Mouse (Mus musculus): ENCODE results near the gene Fyn. TPM values are rescaled to one million over a fixed set of nuclear protein-coding genes. Genes with fewer than 3 reads are reported as not detected.

Fyn gene
- polyA plus RNA-seq, 1 experiment = 20.6 TPM

- DNase-seq (ENCODE audit: low spot score) = no peak
These were observed 74.5 kb downstream of the Fyn start for GRCm38 (mm10) chr10:39443122-39443521.

GRCm38 (mm10) chr10:39443947-39444346 lies 75.3 kb downstream of the Fyn start:
- no peak for DNase-seq (ENCODE audit: low spot score)

- no peak for DNase-seq (ENCODE audit: low spot score)
These were observed 77.2 kb downstream of the Fyn start for GRCm38 (mm10) chr10:39445870-39446269.

- no peak for DNase-seq (ENCODE audit: low spot score)
These were observed 78.1 kb downstream of the Fyn start for GRCm38 (mm10) chr10:39446706-39447105.

GRCm38 (mm10) chr10:39449179-39449578 lies 80.5 kb downstream of the Fyn start:
- DNase-seq (ENCODE audit: low spot score) = no peak

GRCm38 (mm10) chr10:39450356-39450755 lies 81.7 kb downstream of the Fyn start:
- no peak for DNase-seq (ENCODE audit: low spot score)

GRCm38 (mm10) chr10:39451065-39451464 lies 82.4 kb downstream of the Fyn start:
- DNase-seq (ENCODE audit: low spot score) = no peak

GRCm38 (mm10) chr10:39451918-39452624 lies 83.4 kb downstream of the Fyn start:
- no peak for DNase-seq (ENCODE audit: low spot score)

GRCm38 (mm10) chr10:39455344-39455743 lies 86.7 kb downstream of the Fyn start:
- no peak for DNase-seq (ENCODE audit: low spot score)

GRCm38 (mm10) chr10:39455857-39456620 lies 87.4 kb downstream of the Fyn start:
- no peak for DNase-seq (ENCODE audit: low spot score)

GRCm38 (mm10) chr10:39456776-39457175 lies 88.1 kb downstream of the Fyn start:
- no peak for DNase-seq (ENCODE audit: low spot score)

- DNase-seq (ENCODE audit: low spot score) = no peak
These were observed 88.6 kb downstream of the Fyn start for GRCm38 (mm10) chr10:39457281-39457680.

GRCm38 (mm10) chr10:39458766-39459699 lies 90.4 kb downstream of the Fyn start:
- DNase-seq (ENCODE audit: low spot score) = no peak

- no peak for DNase-seq (ENCODE audit: low spot score)
These were observed 92.0 kb downstream of the Fyn start for GRCm38 (mm10) chr10:39460621-39461020.

- no peak for DNase-seq (ENCODE audit: low spot score)
These were observed 93.3 kb downstream of the Fyn start for GRCm38 (mm10) chr10:39461909-39462308.

GRCm38 (mm10) chr10:39462711-39463110 lies 94.1 kb downstream of the Fyn start:
- no peak for DNase-seq (ENCODE audit: low spot score)

GRCm38 (mm10) chr10:39464383-39464782 lies 95.7 kb downstream of the Fyn start:
- no peak for DNase-seq (ENCODE audit: low spot score)

GRCm38 (mm10) chr10:39467317-39467716 lies 98.7 kb downstream of the Fyn start:
- DNase-seq (ENCODE audit: low spot score) = no peak

- no peak for DNase-seq (ENCODE audit: low spot score)
These were observed 99.2 kb downstream of the Fyn start for GRCm38 (mm10) chr10:39467821-39468220.

GRCm38 (mm10) chr10:39468576-39468975 lies 99.9 kb downstream of the Fyn start:
- no peak for DNase-seq (ENCODE audit: low spot score)

- DNase-seq (ENCODE audit: low spot score) = no peak
These were observed 100.7 kb downstream of the Fyn start for GRCm38 (mm10) chr10:39469341-39469740.

GRCm38 (mm10) chr10:39470321-39470720 lies 101.7 kb downstream of the Fyn start:
- no peak for DNase-seq (ENCODE audit: low spot score)
